Mouse (Mus musculus) hindbrain, embryonic 16.5 days (tissue): ENCODE measurements around the gene Gm49373. TPM values are rescaled to one million over a fixed set of nuclear protein-coding genes. Genes with fewer than 3 reads are reported as not detected.

Experiments used
- ATAC-seq: fragments of 200-750 bp; cut with Nextera tagmentation; 2 replicates; pipeline ENCODE4 v1.8.0; 2017; ENCODE audit warnings: moderate TSS enrichment, moderate library complexity
- H3K27ac ChIP-seq: fragments of 300-500 bp; sonication (generic); 2 replicates; pipeline ENCODE4 v1.5.1; 2014; ENCODE audit warnings: low read depth, mild to moderate bottlenecking, control low read depth, low read length, moderate library complexity
- H3K27me3 ChIP-seq: fragments of 300-500 bp; sonication (generic); replicated peaks from 2 replicates; pipeline ENCODE4 v1.6.1; 2014; ENCODE audit warnings: low read length; ENCODE audit not compliant: control insufficient read depth, insufficient read depth
- H3K36me3 ChIP-seq: fragments of 300-500 bp; sonication (generic); 2 replicates; pipeline ENCODE4 v1.6.1; 2014; ENCODE audit warnings: mild to moderate bottlenecking, low read length, moderate library complexity, mixed read lengths; ENCODE audit not compliant: control insufficient read depth, insufficient read depth
- H3K4me1 ChIP-seq: fragments of 300-500 bp; sonication (generic); 2 replicates; pipeline ENCODE4 v1.6.1; 2014; ENCODE audit warnings: low read depth, low read length; ENCODE audit not compliant: control insufficient read depth, insufficient read depth
- H3K4me2 ChIP-seq: fragments of 300-500 bp; sonication (generic); 2 replicates; pipeline ENCODE4 v1.6.1; 2014; ENCODE audit warnings: mild to moderate bottlenecking, low read length, control low read depth, moderate library complexity
- H3K4me3 ChIP-seq: fragments of 300-500 bp; sonication (generic); 2 replicates; pipeline ENCODE4 v1.5.1; 2014; ENCODE audit warnings: mild to moderate bottlenecking, low read length, control low read depth, moderate library complexity
- H3K9ac ChIP-seq: fragments of 300-500 bp; sonication (generic); 2 replicates; pipeline ENCODE4 v1.6.1; 2014; ENCODE audit warnings: low read depth, mild to moderate bottlenecking, control low read depth, low read length, moderate library complexity
- H3K9me3 ChIP-seq: fragments of 300-500 bp; sonication (generic); 2 replicates; pipeline ENCODE4 v1.6.1; 2014; ENCODE audit warnings: mild to moderate bottlenecking, low read length, moderate library complexity; ENCODE audit not compliant: control insufficient read depth
- WGBS: fragments of 180-500 bp; shearing (Covaris S2); extraction: QIAGEN DNeasy Blood & Tissue Kit; methylation state at CpG from one replicate; pipeline ENCODE4 v1.1.7; 2014; 5-methylcytosine and 5-hydroxymethylcytosine counted together
- polyA plus RNA-seq: library from polyadenylated mRNA; unstranded; fragments of >200 nt; fragmentation: Nextera tagmentation; extraction: Ambion mirVana; gene quantifications from 2 replicates; pipeline ENCODE4 v1.2.1, GENCODE M21; 2015

Gm49373 gene
- polyA plus RNA-seq, 1 experiment from 2014 or later = 1.3 TPM

GRCm38 (mm10) chr9:21033136-21033535 is 39.8 kb downstream of the Gm49373 start:
- no peak overlapping the region for H3K27ac ChIP-seq
- no peak for ATAC-seq
- H3K36me3 ChIP-seq = no peaks in the 10 kb centered on the region
- H3K9ac ChIP-seq = no peak overlapping the region
- H3K4me2 ChIP-seq = peak overlapping the region; percentile 98
- H3K4me1 ChIP-seq = peaks cover 59% of the 10 kb centered on the region
- H3K9me3 ChIP-seq = no peaks in the 10 kb centered on the region
- WGBS = under 1% methylated on average over 32 of the region's 34 CpGs
- H3K4me3 ChIP-seq = peak overlapping the region; percentile 60
- H3K27me3 ChIP-seq = peaks cover 59% of the 10 kb centered on the region

GRCm38 (mm10) chr9:21032491-21032890 is 40.4 kb downstream of the Gm49373 start:
- Histone ChIP-seq H3K9ac (peak overlapping the region; percentile 74), H3K36me3 (no peaks in the 10 kb centered on the region), H3K9me3 (no peaks in the 10 kb centered on the region), H3K27me3 (peaks cover 59% of the 10 kb centered on the region), H3K4me1 (peaks cover 55% of the 10 kb centered on the region), H3K27ac (no peak overlapping the region), H3K4me2 (peak overlapping the region; percentile 98), H3K4me3 (peak overlapping the region; percentile 60)
- ATAC-seq = no peak
- WGBS = 2% methylated on average over 7 of the region's 7 CpGs

- peaks cover 50% of the 10 kb centered on the region for H3K4me1 ChIP-seq
These were observed 41.0 kb downstream of the Gm49373 start, which contains the start of gene Icam5 for GRCm38 (mm10) chr9:21031896-21032351. Icam5 (plus strand) TSS chr9:21032073.

GRCm38 (mm10) chr9:21031251-21031895 is 41.5 kb downstream of the Gm49373 start:
- H3K36me3 ChIP-seq = no peaks in the 10 kb centered on the region
- H3K9me3 ChIP-seq = no peaks in the 10 kb centered on the region
- H3K4me2 ChIP-seq = peak overlapping the region; percentile 98
- H3K27ac ChIP-seq = peak overlapping the region; percentile 41; the same call in 1 of the 2 replicates
- peak overlapping the region; percentile 60 for H3K4me3 ChIP-seq
- ATAC-seq = peak; percentile 73
- H3K4me1 ChIP-seq = peaks cover 45% of the 10 kb centered on the region
- peak overlapping the region; percentile 74 for H3K9ac ChIP-seq
- peaks cover 50% of the 10 kb centered on the region for H3K27me3 ChIP-seq
- 0% methylated on average over 36 of the region's 36 CpGs for WGBS

More at GRCm38 (mm10) chr9:21031896-21032351, 41.0 kb downstream of the Gm49373 start, which contains the start of gene Icam5:
- peak within 1 kb of the TSS; percentile 98 for H3K4me2 ChIP-seq
- H3K9ac ChIP-seq = peak within 1 kb of the TSS; percentile 74
- H3K27me3 ChIP-seq = peaks cover 56% of the 10 kb centered on the region
- H3K4me3 ChIP-seq = peak within 1 kb of the TSS; percentile 60
- peak within 1 kb of the TSS; percentile 41; the same call in 1 of the 2 replicates for H3K27ac ChIP-seq
- no peaks in the 10 kb centered on the region for H3K9me3 ChIP-seq
- WGBS = under 1% methylated on average over 35 of the region's 35 CpGs
- ATAC-seq = peak; percentile 35
- no peaks in the 10 kb centered on the region for H3K36me3 ChIP-seq

GRCm38 (mm10) chr9:21030781-21031250 is 42.1 kb downstream of the Gm49373 start:
- no peaks in the 10 kb centered on the region for H3K36me3 ChIP-seq
- H3K27ac ChIP-seq = no peak overlapping the region
- peak overlapping the region; percentile 60 for H3K4me3 ChIP-seq
- H3K9ac ChIP-seq = no peak overlapping the region
- peaks cover 45% of the 10 kb centered on the region for H3K27me3 ChIP-seq
- WGBS = under 1% methylated on average over 13 of the region's 13 CpGs
- H3K4me1 ChIP-seq = peaks cover 45% of the 10 kb centered on the region
- H3K4me2 ChIP-seq = peak overlapping the region; percentile 98
- no peaks in the 10 kb centered on the region for H3K9me3 ChIP-seq
- ATAC-seq = peak; percentile 63

GRCm38 (mm10) chr9:21030055-21030600 is 42.8 kb downstream of the Gm49373 start:
- no peaks in the 10 kb centered on the region for H3K9me3 ChIP-seq
- H3K4me3 ChIP-seq = no peak overlapping the region
- peak overlapping the region; percentile 98 for H3K4me2 ChIP-seq
- no peaks in the 10 kb centered on the region for H3K36me3 ChIP-seq
- no peak for ATAC-seq
- WGBS = 21% methylated on average over 22 of the region's 22 CpGs
- no peak overlapping the region for H3K27ac ChIP-seq
- H3K9ac ChIP-seq = no peak overlapping the region
- peaks cover 41% of the 10 kb centered on the region for H3K4me1 ChIP-seq
- peaks cover 38% of the 10 kb centered on the region for H3K27me3 ChIP-seq

- Histone ChIP-seq H3K4me1 (peaks cover 35% of the 10 kb centered on the region), H3K9me3 (no peaks in the 10 kb centered on the region), H3K9ac (0 out of 2 replicates have a peak within 1 kb of the TSS, but pooled peaks have one; percentile 33), H3K27ac (no peak within 1 kb of the TSS), H3K36me3 (no peaks in the 10 kb centered on the region), H3K27me3 (peaks cover 31% of the 10 kb centered on the region), H3K4me2 (peak within 1 kb of the TSS; percentile 98), H3K4me3 (peak within 1 kb of the TSS; percentile 23)
- 3% methylated on average over 36 of the region's 37 CpGs for WGBS
- ATAC-seq = no peak
These were observed 43.4 kb downstream of the Gm49373 start, which contains the start of gene Icam4 for GRCm38 (mm10) chr9:21029291-21030054. Icam4 (plus strand) TSS chr9:21029373.

GRCm38 (mm10) chr9:21028560-21029110 is 44.3 kb downstream of the Gm49373 start:
- Histone ChIP-seq H3K9ac (no peak overlapping the region), H3K4me1 (peaks cover 34% of the 10 kb centered on the region), H3K4me3 (no peak overlapping the region), H3K27ac (no peak overlapping the region), H3K4me2 (no peak overlapping the region), H3K36me3 (no peaks in the 10 kb centered on the region), H3K27me3 (peaks cover 26% of the 10 kb centered on the region), H3K9me3 (no peaks in the 10 kb centered on the region)
- WGBS = 72% methylated on average over 6 of the region's 6 CpGs
- no peak for ATAC-seq
